Mouse (Mus musculus): Measurements from ENCODE around the gene Ptpru. TPM values are rescaled to one million over a fixed set of nuclear protein-coding genes. Genes with fewer than 3 reads are reported as not detected.
A peak's percentile ranks its signal among the peaks of the same experiment; 100 is the strongest.

The Ptpru gene
- polyA plus RNA-seq, 1 experiment from 2014 or later: 14.1 TPM

DNA sequence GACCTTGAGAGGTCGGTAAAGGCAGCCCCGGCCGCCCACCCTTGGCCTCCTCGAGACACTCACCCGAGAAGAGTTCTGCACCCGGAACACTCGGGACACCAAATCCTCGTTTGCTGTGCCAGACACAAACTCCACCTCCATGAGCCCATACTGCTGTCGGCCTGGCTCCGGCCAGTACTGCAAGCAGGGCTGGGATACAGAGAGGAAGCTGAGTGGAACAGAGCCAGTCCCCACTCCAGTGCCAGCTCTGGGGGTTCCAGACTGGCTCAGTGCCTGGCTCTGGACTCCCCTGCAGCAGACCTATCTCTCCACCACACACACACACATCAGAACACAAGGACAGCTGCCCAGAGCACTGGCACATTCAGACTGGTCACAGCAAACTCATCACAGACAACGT, 66.7 kb downstream of the Ptpru start:
- no peak overlapping the region for H3K4me3 ChIP-seq
- no peaks in the 10 kb centered on the region; the same call in none of the 2 replicates for H3K36me3 ChIP-seq
- WGBS: 68% methylated on average over 11 of the region's 11 CpGs
- no peak for ATAC-seq (ENCODE audit: insufficient number of reproducible peaks, low FRiP score, low TSS enrichment, low read depth)
- no peaks in the 10 kb centered on the region for H3K9me3 ChIP-seq
- no peaks in the 10 kb centered on the region for H3K4me1 ChIP-seq
- H3K9ac ChIP-seq: no peak overlapping the region
- no peak overlapping the region for H3K4me2 ChIP-seq
- no peaks in the 10 kb centered on the region for H3K27me3 ChIP-seq
- no peak overlapping the region for H3K27ac ChIP-seq

- no peak for ATAC-seq (ENCODE audit: insufficient number of reproducible peaks, low FRiP score, low TSS enrichment, low read depth)
- Histone ChIP-seq H3K27me3 (no peaks in the 10 kb centered on the region), H3K4me3 (no peak overlapping the region), H3K9ac (no peak overlapping the region), H3K36me3 (no peaks in the 10 kb centered on the region), H3K27ac (no peak overlapping the region), H3K4me1 (no peaks in the 10 kb centered on the region), H3K9me3 (no peaks in the 10 kb centered on the region), H3K4me2 (no peak overlapping the region)
- 65% methylated on average over 7 of the region's 7 CpGs for WGBS
These were observed 74.2 kb downstream of the Ptpru start for GRCm38 (mm10) chr4:131763911-131764310.

- Histone ChIP-seq H3K36me3 (no peaks in the 10 kb centered on the region), H3K9me3 (no peaks in the 10 kb centered on the region), H3K4me2 (no peak overlapping the region), H3K4me1 (no peaks in the 10 kb centered on the region), H3K27ac (no peak overlapping the region), H3K9ac (no peak overlapping the region), H3K27me3 (no peaks in the 10 kb centered on the region), H3K4me3 (no peak overlapping the region)
- 64% methylated on average over 3 of the region's 3 CpGs for WGBS
- no peak for ATAC-seq (ENCODE audit: insufficient number of reproducible peaks, low FRiP score, low TSS enrichment, low read depth)
These were observed 74.6 kb downstream of the Ptpru start for GRCm38 (mm10) chr4:131763479-131763878.

DNA sequence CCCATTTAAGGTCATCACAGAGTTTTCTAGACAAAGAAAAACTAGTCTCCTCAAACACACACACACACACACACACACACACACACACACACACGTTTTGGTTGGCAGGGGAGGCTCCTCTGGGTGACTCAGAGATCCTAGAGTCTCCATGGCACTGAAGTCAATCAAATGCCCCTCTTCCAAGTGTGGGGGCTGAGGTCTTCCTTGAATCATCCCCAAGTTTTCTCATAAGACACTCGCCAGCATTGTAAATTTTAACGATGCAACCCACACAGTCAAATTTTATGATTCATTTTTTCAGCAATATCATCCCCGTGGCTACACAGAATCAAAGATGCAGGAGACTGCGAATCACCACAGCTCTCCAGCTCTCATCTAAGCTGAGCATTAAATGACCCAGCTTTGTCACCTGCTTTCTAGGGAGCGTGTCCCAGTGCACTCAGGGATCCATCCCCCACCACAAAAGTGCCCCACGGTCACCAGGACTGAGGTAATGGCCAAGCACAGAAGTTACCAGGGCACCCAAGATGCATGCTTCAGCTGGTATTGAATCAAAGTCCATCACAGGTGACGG, 75.8 kb downstream of the Ptpru start:
- Histone ChIP-seq H3K27me3 (no peaks in the 10 kb centered on the region), H3K4me3 (no peak overlapping the region), H3K9ac (no peak overlapping the region), H3K4me1 (no peaks in the 10 kb centered on the region), H3K36me3 (no peaks in the 10 kb centered on the region), H3K4me2 (no peak overlapping the region), H3K27ac (no peak overlapping the region), H3K9me3 (no peaks in the 10 kb centered on the region)
- no peak for ATAC-seq (ENCODE audit: insufficient number of reproducible peaks, low FRiP score, low TSS enrichment, low read depth)
- 66% methylated on average over 8 of the region's 8 CpGs for WGBS

- Histone ChIP-seq H3K27me3 (no peaks in the 10 kb centered on the region), H3K4me2 (no peak overlapping the region), H3K4me1 (peaks cover 5% of the 10 kb centered on the region; the same call in 1 of the 2 replicates), H3K4me3 (no peak overlapping the region), H3K9me3 (no peaks in the 10 kb centered on the region), H3K36me3 (no peaks in the 10 kb centered on the region), H3K9ac (no peak overlapping the region), H3K27ac (no peak overlapping the region)
- ATAC-seq (ENCODE audit: insufficient number of reproducible peaks, low FRiP score, low TSS enrichment, low read depth): no peak
- WGBS: 48% methylated on average over 10 of the region's 10 CpGs
These were observed 85.8 kb downstream of the Ptpru start for GRCm38 (mm10) chr4:131752204-131752837.

GRCm38 (mm10) chr4:131751561-131751960, 86.5 kb downstream of the Ptpru start:
- no peak for ATAC-seq (ENCODE audit: insufficient number of reproducible peaks, low FRiP score, low TSS enrichment, low read depth)
- Histone ChIP-seq H3K9me3 (no peaks in the 10 kb centered on the region), H3K27ac (no peak overlapping the region), H3K4me3 (no peak overlapping the region), H3K4me2 (no peak overlapping the region), H3K9ac (no peak overlapping the region), H3K4me1 (peaks cover 5% of the 10 kb centered on the region; the same call in 1 of the 2 replicates), H3K27me3 (no peaks in the 10 kb centered on the region), H3K36me3 (no peaks in the 10 kb centered on the region)
- 66% methylated on average over 7 of the region's 7 CpGs for WGBS

GRCm38 (mm10) chr4:131749802-131750201, 88.3 kb downstream of the Ptpru start:
- Histone ChIP-seq H3K4me1 (peaks cover 5% of the 10 kb centered on the region; the same call in 1 of the 2 replicates), H3K4me3 (no peak overlapping the region), H3K9me3 (no peaks in the 10 kb centered on the region), H3K36me3 (no peaks in the 10 kb centered on the region), H3K27me3 (no peaks in the 10 kb centered on the region), H3K9ac (no peak overlapping the region), H3K4me2 (no peak overlapping the region), H3K27ac (no peak overlapping the region)
- no peak for ATAC-seq (ENCODE audit: insufficient number of reproducible peaks, low FRiP score, low TSS enrichment, low read depth)
- 85% methylated on average over 6 of the region's 6 CpGs for WGBS

GRCm38 (mm10) chr4:131744685-131745043, 93.4 kb downstream of the Ptpru start:
- Histone ChIP-seq H3K4me2 (no peak overlapping the region), H3K27ac (no peak overlapping the region)
- WGBS: 75% methylated on average over 5 of the region's 5 CpGs

GRCm38 (mm10) chr4:131743831-131744684, 94.0 kb downstream of the Ptpru start:
- no peaks in the 10 kb centered on the region for H3K27me3 ChIP-seq
- no peak overlapping the region for H3K9ac ChIP-seq
- H3K4me1 ChIP-seq: peaks cover 7% of the 10 kb centered on the region; the same call in 1 of the 2 replicates
- H3K9me3 ChIP-seq: no peaks in the 10 kb centered on the region
- 17% methylated on average over 5 of the region's 5 CpGs for whole genome bisulfite sequencing
- ATAC-seq (ENCODE audit: insufficient number of reproducible peaks, low FRiP score, low TSS enrichment, low read depth): 0 out of 2 replicates have a peak, but pooled peaks have one; percentile 26
- no peaks in the 10 kb centered on the region for H3K36me3 ChIP-seq
- H3K4me3 ChIP-seq: no peak overlapping the region
- no peak overlapping the region for H3K27ac ChIP-seq
- no peak overlapping the region for H3K4me2 ChIP-seq

More at GRCm38 (mm10) chr4:131744685-131745043, 93.4 kb downstream of the Ptpru start:
- Histone ChIP-seq H3K4me1 (peaks cover 7% of the 10 kb centered on the region; the same call in 1 of the 2 replicates), H3K4me3 (no peak overlapping the region), H3K36me3 (no peaks in the 10 kb centered on the region), H3K27me3 (no peaks in the 10 kb centered on the region), H3K9ac (no peak overlapping the region), H3K9me3 (no peaks in the 10 kb centered on the region)
- ATAC-seq (ENCODE audit: insufficient number of reproducible peaks, low FRiP score, low TSS enrichment, low read depth): no peak

- H3K4me1 ChIP-seq: peaks cover 7% of the 10 kb centered on the region; the same call in 1 of the 2 replicates
- H3K4me3 ChIP-seq: no peak overlapping the region
- H3K36me3 ChIP-seq: no peaks in the 10 kb centered on the region
- ATAC-seq (ENCODE audit: insufficient number of reproducible peaks, low FRiP score, low TSS enrichment, low read depth): no peak
- no peak overlapping the region for H3K9ac ChIP-seq
- no peak overlapping the region for H3K4me2 ChIP-seq
- no peaks in the 10 kb centered on the region for H3K27me3 ChIP-seq
- 74% methylated on average over 13 of the region's 13 CpGs for WGBS
- no peak overlapping the region for H3K27ac ChIP-seq
- no peaks in the 10 kb centered on the region for H3K9me3 ChIP-seq
These were observed 95.1 kb downstream of the Ptpru start for GRCm38 (mm10) chr4:131743031-131743430.

DNA sequence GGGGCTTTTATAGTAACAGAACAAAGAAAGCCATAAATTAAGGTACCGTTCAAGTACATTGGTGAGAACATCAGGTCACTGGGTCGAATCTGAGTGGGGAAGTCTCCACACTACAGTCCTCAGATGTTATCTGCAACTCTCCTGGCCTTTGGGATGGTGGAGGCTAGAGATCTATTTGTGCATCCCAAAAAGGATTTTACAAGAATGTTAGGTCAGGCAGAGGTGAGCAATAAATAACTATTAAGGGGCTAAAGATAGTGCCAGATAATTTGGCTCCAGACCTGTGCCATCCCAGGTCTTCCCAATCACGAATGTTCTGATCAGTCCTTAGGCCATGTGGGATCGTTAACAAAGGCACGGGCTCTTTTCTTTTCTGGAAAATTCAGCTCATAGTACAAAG, 97.5 kb downstream of the Ptpru start:
- Histone ChIP-seq H3K27me3 (no peaks in the 10 kb centered on the region), H3K27ac (no peak overlapping the region), H3K36me3 (no peaks in the 10 kb centered on the region), H3K9ac (no peak overlapping the region), H3K4me2 (no peak overlapping the region), H3K4me1 (peaks cover 7% of the 10 kb centered on the region; the same call in 1 of the 2 replicates), H3K4me3 (no peak overlapping the region), H3K9me3 (no peaks in the 10 kb centered on the region)
- ATAC-seq (ENCODE audit: insufficient number of reproducible peaks, low FRiP score, low TSS enrichment, low read depth): no peak
- 63% methylated on average over 5 of the region's 5 CpGs for WGBS

DNA sequence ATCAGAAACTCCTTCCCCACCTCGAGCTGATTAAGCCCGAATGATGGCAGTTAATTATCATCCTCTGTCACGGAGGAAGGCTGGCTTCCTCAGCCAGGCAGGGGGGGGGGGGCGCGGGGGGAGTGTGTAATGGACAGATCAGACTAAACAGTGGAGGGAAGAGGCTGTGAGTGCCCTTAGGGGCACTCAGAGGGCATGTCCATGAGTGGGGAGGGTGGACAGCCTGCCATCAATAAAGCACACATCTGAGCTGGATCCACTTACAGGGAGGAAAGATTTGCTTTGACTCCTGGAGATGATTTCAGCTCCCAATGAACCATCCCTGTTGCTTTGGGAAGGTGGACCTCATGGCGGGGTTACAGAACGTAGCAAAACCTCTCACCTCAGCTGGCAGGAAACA, 109.5 kb downstream of the Ptpru start:
- Histone ChIP-seq H3K27me3 (no peaks in the 10 kb centered on the region), H3K9ac (no peak overlapping the region), H3K4me2 (no peak overlapping the region), H3K4me3 (no peak overlapping the region), H3K4me1 (no peaks in the 10 kb centered on the region), H3K36me3 (no peaks in the 10 kb centered on the region), H3K27ac (no peak overlapping the region), H3K9me3 (no peaks in the 10 kb centered on the region)
- no peak for ATAC-seq (ENCODE audit: insufficient number of reproducible peaks, low FRiP score, low TSS enrichment, low read depth)
- 34% methylated on average over 7 of the region's 7 CpGs for WGBS

Measured in limb, embryonic 15.5 days (tissue).